Mouse (Mus musculus) ES-E14 (cell line): ENCODE measurements around the gene Icam2.

Source experiments
- CHD2 ChIP-seq: IDR thresholded peaks from 2 replicates; pipeline ENCODE4 v1.6.1; 2014; ENCODE audit warnings: mild to moderate bottlenecking, low read depth, low read length, inconsistent platforms
- HCFC1 ChIP-seq: IDR thresholded peaks from 2 replicates; pipeline ENCODE4 v1.6.1; 2012; ENCODE audit warnings: low read length, inconsistent platforms, borderline replicate concordance; ENCODE audit not compliant: insufficient read depth
- MAFK ChIP-seq: IDR thresholded peaks from 2 replicates; pipeline ENCODE4 v1.6.1; 2014; ENCODE audit warnings: mild to moderate bottlenecking, low read depth, low read length, inconsistent platforms; ENCODE audit not compliant: insufficient read depth
- ZC3H11A ChIP-seq: IDR thresholded peaks from 2 replicates; pipeline ENCODE4 v1.6.1; 2012; ENCODE audit warnings: low read depth, mild to moderate bottlenecking, inconsistent platforms, low read length, borderline replicate concordance
- ZNF384 ChIP-seq: IDR thresholded peaks from 2 replicates; pipeline ENCODE4 v1.6.1; 2012; ENCODE audit warnings: low read depth, low read length, inconsistent platforms

GRCm38 (mm10) chr11:106334066-106334465 is 53.8 kb downstream of the Icam2 start:
- TF ChIP-seq HCFC1 (no peak), ZNF384 (no peak), MAFK (no peak), ZC3H11A (no peak), CHD2 (no peak)
